Mouse (Mus musculus): Measurements from ENCODE around the gene Carmil1. TPM values are rescaled to one million over a fixed set of nuclear protein-coding genes. Genes with fewer than 3 reads are reported as not detected.

Carmil1 gene
- total RNA-seq, 2 experiments from 2014 or later = 6.6 to 9.7 TPM

DNA sequence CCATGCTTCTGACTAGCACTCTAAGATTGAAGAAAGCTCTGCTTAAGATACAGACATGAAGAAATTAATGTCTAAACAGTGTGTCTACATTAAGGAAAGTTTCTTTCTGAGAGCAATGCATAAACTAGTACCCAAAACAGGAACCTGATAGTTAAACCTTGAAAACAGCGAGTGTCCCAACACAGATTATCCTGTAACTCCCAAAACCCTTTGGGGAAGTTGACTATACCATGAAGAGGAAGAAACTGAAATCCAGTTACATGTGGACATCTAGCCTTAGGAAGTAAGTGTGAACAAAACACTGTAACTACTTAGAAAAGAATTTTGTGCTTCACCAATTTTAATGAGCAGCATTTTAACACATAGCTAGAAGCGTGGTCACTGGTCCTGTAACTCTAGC lies 177.4 kb downstream of the Carmil1 start:
- DNase-seq = no peak

DNA sequence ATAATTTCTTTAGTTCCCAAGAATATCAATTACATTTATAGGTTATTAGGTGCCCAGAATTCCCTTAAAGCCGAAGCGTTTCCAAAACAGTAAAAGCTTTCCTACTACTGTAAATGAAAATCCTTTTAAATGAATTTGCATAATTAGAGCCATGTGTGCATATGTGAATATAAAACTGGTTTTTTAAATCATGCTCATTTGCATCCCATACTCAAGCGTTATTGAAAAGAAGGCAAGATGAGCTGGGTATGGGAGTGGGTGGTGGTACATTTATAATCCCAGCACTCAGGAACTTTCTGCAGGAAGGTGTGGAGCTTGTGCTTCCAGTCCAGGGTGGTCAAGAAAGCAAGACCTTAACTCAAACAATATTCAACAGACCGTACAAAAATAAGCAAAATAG lies 178.3 kb downstream of the Carmil1 start:
- DNase-seq = no peak

DNA sequence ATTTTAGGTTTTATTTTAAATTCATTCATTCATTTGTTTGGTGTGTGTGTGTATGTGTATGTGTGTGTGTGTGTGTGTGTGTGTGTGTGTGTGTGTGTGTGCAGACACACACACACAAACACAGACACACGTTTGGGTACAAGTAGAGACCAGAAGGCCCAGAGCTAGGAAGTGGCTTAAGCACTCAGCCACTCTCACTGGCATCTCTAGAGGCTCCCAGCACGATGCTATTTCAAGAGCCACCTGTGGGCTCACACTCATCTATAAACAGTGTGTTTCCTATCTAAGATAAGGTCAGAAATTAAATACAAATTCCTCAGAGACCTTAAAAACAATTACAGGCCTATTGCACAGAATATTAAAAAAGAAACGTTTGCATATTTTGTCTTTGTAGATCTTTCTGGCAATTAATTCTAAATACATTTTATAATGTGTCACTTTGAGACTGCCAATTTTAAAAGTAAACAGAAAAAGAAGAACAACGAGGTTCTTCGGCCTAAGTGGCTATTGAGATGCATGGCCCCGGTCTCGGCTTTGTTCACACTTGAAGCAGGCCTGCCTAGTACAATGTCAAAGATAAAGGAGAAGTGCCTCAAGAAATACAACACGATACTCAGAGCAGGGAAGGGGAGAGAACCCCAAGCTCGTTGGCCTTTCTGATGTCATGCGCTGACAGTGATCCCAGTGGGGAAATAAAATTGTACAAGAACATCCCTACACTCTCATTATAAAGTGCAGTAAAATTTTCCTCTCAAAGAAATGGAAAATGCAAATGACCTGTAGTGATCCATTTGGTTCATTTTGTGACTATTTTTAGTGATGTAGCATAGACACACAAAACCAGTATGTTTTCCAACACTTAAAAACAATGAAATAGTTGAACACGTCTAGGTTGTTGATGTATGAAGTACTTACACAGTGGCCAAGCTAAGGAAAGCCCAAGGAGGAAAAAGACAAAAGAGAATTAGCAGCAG lies 179.2 kb downstream of the Carmil1 start:
- DNase-seq = no peak

DNA sequence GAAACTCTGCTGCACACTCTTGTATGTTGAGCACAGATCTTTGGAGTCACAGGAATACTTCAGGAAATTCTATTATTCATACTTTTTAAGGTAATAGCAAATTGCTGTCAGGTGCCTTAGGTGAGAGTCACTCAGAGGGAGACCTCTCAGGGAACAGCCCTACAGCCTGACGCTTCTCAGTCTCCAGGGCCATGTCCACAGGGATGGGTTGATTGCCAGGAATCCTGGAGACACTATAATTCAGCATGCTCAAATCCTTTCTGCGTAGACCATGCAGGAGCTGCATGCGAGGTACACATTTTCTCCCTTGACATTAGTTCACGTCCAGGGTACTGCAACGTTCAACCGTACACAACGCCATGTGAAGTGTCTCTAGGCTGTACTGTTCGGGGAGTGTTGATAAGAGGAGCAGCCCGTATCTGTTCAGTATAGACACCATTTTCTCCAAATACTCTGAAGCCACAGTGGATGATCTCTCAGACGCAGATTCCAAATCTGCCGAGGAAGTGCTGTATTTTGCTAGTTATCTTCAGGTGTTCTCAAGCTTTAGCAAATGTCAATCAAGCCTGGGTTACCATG lies 180.0 kb downstream of the Carmil1 start:
- DNase-seq = no peak

DNA sequence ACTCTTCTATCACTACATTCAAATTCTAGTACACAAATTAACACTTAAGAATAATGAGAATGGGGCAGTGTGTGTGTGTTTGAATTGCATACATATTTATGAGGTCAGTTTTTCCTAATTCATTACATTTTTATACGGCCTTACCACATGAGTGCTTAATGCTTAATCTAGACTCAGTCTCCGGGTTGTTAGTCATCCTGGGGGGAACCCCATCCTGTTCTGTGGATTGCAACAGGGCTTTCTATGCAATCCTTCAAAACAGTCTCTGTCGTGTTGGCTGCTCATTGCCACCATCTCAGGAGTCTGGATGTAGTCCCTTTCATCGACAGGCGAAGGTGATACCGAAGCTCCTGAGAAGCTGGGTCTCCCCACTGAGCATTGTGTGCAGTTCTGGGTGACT lies 184.0 kb downstream of the Carmil1 start:
- no peak for DNase-seq

DNA sequence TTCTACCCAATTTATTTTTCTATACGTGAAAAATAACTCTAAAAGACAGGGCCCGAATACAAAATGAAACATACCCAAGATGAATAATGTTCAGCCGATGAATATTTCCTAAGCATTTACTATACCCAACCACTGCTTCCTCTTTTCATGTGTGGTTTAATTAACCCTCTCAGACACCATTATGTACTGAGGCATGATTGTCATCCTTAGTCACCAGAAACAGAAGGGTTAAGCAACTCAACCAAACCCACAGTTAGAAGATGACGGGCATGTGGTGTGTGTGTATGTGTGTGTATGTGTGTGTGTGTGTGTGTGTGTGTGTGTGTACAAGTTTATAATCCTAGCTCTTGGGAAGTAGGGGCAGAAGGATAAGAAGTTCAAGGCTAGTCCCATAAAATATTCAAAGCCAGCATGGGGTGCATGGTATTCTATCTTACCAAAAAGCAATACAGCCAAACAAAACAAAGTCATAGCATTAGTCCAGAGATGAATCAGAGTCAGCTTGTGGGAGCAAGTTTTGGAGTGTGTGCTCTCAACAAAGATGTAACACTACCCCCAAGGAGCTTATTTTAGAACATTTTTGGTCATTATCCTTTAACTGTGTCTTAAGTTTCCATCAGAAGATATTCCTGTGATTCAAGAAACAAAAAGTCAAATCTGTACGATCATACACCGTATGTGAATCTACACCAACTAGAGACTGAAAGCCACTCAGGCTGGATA lies 185.6 kb downstream of the Carmil1 start:
- no peak for DNase-seq

DNA sequence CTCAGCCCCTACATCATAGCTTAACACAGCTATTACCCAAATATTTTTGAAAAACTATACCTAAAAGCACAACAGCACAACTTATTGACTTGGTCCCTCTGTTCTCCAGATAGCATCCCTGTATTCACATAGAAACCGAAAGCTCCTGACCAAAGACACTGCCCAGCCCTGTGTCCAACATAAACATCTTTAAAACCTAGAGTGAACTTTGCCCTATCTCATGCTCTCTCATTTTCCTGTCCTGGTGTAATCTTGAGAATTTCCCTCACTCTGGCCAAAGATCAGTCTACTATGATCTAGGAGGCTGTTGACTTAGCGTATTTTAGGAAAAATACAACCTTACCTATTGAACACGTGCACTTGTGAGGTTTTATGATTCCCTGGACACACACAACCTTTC lies 187.5 kb downstream of the Carmil1 start:
- DNase-seq = no peak

DNA sequence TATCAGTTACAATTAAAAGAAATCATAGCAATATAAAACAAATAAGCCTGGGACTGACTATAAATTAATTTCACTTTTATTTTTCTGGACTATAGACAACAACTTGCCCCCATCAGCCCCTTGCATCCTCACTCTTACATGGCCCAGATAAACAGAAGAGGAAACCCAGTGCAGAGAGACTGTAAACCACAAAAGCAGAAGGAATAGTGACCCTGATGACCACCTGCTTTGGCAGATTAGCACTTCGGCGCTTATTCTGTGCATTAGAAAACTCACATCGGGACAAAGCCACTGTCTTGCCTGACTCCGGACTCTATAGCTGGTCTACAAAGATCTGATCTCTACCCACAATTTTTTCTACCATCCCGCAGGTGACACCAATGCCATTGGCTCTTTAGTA lies 188.5 kb downstream of the Carmil1 start:
- no peak for DNase-seq

DNA sequence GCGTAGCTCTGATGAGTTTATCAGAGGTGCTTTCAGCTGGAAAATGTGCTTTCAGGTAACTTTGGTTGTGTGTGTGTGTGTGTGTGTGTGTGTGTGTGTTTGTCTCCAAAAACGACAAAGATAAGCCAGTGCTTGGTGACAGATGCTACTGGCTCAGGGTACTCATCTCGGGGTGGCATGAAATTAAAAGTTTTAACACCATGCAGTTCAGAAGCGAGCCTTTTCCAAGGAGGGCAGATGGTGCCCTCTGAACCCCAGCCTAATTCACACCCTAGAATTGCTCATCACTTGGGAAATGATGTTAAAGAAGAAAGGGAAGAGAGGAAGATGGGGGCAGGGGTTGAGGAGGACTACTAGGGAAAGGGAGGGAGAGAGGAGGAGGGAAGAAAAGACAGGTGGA lies 198.4 kb downstream of the Carmil1 start:
- no peak for DNase-seq

DNA sequence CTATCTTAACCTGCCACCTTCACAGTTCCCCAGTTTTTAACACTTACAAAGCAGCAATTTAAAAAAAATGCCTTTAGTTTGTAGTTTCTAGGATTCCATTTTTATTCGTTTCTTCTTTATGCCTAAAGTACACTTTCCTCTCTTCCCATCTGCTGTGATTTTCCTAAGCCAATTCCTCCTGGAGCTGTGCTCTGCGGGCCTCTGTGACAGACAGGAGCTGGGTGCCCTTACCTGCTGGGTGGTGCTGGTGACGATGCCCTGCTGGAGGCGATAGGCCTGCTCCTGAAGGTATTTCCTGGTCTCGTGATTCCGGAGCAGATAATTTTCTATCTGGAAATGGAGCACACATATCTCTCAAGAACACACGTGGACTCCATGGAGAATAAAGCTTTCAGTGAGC lies 198.9 kb downstream of the Carmil1 start:
- no peak for DNase-seq

DNA sequence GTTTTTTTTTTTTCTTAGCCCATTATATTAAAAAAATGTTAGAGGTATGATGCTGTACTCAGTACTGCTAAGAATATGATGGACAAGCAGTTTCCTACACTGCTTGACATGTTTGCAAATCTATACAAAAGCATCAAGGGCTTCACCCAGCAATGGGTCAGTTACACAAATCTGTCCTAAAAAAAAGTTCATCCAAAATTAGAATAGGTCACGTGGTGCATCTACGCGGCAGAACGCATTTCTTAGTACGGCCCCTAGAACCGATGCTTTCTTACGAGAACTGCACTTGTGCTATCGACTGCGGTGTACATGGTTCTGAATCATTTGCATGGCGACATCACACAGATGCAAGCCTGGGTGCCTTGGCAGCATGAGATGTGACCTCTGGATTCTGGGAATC lies 208.0 kb downstream of the Carmil1 start:
- DNase-seq = no peak

DNA sequence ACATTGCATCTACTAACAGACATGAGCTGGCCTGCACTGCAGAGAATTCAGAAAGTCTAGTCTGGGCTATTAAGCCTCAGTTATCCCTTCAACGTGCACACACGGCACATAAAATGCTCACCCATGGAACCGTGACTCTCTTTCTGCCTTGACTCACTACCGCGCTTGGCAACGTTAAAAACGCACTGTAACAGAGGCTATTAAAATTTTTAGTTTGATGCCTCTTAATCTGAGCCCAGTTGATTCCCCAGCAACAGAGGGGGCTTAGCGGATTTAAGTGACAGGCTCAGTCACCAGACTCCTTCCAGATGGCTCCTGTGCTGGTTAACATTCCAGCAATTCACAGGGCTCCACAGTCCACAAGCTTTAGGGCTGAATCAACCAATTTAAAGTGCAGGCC lies 213.0 kb downstream of the Carmil1 start:
- no peak for DNase-seq

DNA sequence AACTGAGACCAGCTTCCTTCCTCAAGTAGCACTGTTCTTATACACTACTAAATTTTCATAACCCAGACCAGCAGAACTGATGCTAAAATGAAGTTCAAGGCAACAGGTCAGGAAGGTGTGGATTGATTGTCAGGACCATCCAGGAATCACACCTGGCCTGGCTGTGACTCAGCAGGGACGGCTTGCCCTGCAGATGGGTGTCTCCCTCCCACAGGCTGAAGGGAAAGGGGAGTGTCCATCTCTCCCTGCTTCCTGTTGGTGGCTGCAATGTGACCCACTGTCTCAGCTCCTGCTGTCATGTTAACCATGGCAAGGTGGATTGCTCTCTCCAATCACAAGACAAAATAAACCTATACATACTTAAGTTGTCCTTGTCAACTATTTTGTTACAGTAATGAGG lies 215.1 kb downstream of the Carmil1 start:
- DNase-seq = no peak

DNA sequence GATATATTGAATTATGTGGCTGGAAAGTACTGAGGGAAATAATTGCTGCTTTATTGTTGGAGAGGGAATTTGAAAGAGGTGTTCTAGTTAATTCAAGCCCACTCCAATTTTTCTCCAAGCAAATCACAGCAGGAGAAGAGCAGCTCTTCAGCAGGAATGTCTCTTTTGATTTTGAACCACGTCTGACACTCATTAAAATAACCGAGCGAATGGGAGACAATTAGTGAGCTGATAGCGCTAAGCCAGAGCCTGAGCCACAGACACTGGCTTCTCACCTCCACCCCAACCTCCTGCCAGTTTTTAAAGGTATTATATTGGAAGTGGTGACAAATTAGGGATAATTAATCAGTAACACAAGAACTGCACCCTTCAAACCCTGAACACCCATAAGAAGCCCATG lies 217.8 kb downstream of the Carmil1 start:
- DNase-seq = no peak

DNA sequence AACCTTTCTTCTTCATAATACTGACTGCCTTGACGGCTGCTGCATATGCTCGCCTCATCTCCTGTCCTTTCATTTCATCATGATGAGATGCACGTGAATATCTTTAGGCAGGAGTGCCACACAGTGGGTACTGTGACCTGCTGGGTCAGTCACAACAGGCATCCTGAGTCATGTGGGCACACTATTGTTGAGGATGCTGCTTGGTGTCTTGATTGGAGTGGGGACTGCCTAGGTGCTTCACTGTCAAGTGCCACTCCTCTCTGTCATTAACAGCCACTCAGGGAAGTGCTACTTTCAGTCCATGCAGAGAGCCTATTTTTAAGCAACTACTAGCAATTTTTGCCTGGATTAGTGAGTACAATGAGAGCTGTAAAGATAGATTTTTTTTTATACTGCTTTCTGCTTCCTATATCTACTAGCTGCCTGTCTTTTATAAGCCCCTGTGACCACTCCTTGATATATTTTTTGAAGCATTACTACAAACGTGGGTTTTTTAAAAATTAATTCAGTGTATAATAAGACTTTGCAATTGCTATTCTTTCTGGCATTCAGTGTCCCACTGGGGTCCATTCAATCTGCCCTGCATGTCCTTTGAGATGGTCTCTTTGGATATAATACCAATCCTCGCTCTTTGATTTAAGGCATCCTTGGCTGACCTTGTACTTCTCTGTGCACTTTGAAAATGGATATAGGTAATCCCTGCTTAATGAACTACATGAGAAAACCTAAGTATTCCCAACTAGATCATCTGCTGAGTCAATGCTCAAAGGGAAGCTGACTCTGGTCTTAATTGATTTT lies 225.3 kb downstream of the Carmil1 start:
- DNase-seq = no peak

DNA sequence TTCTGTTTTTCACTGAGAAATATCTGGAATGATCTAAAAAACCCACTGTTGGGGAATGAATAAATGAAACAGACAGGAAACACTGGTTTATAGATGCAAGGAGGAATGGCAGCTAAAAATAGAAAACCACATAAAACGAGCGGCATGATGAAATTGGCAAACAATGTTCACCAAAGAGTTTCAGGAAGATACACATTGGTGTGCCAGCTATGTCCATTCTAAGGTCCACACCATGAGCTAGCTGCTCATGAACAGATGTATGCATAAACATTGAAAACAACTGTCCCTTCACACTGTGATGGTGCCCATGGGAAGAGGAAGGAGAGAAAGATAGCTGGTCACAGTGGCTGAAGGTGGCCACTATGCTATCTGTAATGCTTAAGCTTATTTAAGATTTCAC lies 229.1 kb downstream of the Carmil1 start:
- DNase-seq = no peak

DNA sequence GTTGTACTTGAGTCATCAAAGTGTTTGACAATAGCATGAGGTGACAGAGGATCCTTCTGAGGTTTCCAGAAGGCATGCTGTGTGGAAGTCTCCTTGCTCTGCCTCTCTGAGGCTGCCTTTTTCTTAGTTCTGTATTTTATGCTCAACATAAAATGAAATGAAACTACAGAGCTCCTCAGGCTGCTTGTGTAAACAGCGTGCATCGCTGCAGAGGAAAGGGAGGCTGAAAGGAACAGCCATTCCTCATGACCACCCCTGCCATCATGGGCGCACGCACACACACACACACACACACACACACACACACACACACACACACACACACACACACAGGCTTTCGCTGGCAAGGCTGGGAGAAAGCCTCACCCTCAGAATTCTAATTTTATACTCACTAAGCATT lies 230.3 kb downstream of the Carmil1 start:
- no peak for DNase-seq

DNA sequence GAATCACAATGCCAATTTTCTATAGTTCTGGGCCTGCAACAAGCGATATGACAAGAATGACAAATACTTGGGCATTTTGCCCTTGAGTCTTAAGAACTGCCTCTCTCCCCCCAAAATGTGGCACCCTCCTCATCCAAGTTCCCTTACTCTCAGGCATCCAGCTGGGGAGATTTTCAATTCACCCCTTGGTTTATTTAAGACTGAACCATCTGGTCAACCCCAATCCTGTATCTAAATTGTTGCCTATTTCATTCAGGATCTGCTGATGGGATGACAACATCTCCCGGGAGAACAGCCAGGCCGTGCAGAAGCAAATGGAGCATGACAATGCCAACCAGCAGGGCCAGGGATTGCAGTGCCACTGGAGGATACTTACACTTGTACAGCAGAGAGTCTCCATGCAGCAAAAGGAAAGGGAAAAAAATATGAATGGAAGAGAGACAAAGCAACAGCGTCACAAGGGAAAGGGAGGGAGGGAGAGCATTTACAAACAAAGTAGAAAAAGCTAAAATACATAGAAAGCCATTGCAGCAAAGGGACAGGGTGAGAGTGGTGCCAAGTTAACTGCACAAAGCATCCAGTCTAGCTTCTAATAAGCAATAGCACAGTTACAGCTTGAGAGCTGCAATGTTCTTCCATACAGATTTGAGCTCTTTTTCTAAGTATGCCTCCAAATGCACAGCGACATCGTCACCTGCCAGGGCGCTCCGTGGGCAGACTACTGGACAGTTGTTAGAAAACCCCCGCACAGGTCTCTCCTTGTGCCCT lies 231.1 kb downstream of the Carmil1 start:
- no peak for DNase-seq

DNA sequence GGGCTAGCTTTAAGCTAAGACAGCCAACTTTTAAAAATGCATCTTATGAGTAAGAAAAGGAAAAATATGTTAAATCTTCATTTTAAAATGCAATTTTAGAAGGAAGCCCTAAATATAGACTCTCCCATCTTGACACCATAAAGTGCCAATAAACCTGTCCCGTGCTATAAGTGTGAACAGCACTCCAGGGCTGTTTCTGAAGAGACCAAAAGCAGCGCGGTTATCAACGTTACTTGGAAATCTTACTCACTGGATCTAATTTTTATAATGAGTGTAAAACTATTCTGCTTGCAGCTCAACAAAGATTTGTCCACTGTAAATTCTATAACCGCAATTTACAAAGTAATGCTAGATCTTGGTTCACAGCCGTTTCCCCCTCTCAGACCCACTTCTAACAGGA lies 232.0 kb downstream of the Carmil1 start:
- DNase-seq = no peak

DNA sequence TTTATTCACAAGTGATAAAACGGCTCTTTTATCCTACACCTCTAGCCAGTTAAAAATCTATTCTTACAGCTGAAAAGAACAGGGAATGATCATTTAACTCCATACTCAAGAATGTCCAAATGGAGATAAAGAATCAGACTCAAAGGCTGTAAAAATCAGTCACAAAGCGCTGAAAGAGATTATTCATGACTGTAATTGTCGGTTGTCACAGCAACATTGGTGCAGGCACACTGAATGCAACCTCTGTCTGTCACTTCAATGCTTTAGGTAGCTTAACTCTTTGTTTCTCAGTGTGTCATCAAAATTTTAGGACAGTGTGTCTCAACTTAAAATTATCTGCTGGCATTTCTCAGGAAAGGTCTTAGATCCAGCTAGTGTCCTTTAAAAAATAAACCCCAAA lies 235.3 kb downstream of the Carmil1 start:
- no peak for DNase-seq

DNA sequence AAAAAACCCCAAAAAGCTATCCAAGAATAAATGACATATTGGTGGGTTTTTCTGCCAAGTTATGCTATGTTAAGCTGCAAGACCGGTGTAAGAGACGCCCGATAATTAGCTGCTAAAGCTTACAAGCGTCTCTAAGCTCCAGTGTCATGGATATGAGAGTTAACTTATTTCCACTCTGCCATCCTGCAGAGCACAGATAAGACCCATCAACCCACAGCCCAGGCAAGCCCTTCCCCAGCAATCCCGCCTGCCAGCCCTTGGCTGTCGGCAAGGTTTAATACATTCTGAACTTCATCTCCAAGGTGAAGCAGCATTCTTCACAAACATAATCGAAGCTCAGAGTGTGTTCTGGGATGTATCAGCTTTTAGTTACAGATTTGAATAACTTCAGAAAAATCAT lies 240.4 kb downstream of the Carmil1 start:
- no peak for DNase-seq

DNA sequence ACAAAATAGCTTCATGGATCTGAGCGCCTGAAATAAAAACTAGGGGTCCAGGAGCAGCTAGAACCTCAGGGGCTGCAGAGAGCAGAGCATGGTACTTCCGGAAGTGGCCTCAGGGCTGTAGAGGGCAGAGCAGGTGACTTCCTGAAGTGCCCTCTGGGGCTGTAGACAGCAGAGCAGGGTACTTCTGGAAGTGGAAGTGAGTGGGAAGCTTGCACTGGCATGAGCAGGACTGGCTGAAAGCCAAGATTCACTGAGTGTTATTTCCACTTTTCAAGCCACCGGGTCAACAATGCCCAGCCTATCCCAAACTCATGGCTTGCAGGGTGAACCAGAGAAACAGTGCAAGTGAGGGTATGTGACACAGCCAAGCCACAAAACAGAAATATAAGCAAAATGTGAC lies 243.1 kb downstream of the Carmil1 start:
- DNase-seq = peak; percentile 27 to 48
